Mouse (Mus musculus) heart, embryonic 16.5 days (tissue): ENCODE results near the gene Supt20. TPM values are rescaled to one million over a fixed set of nuclear protein-coding genes. Genes with fewer than 3 reads are reported as not detected.

ENCODE experiments used
- ATAC-seq: fragments of 200-750 bp; cut with Nextera tagmentation; replicated peaks from 2 replicates; pipeline ENCODE4 v1.8.0; 2017; ENCODE audit warnings: moderate number of reproducible peaks; ENCODE audit not compliant: insufficient read depth, low FRiP score; ENCODE audit errors: extremely low read depth
- H3K27ac ChIP-seq: fragments of 300-500 bp; sonication (generic); 2 replicates; pipeline ENCODE4 v1.5.1; 2014; ENCODE audit warnings: mild to moderate bottlenecking, low read length, control low read depth, moderate library complexity
- H3K27me3 ChIP-seq: fragments of 300-500 bp; sonication (generic); 2 replicates; pipeline ENCODE4 v1.6.1; 2014; ENCODE audit warnings: low read length, mixed read lengths; ENCODE audit not compliant: control insufficient read depth, insufficient read depth
- H3K36me3 ChIP-seq: fragments of 300-500 bp; sonication (generic); 2 replicates; pipeline ENCODE4 v1.6.1; 2014; ENCODE audit not compliant: control insufficient read depth, insufficient read depth
- H3K4me1 ChIP-seq: fragments of 300-500 bp; sonication (generic); 2 replicates; pipeline ENCODE4 v1.6.1; 2014; ENCODE audit warnings: low read length, mixed read lengths; ENCODE audit not compliant: control insufficient read depth, insufficient read depth
- H3K4me2 ChIP-seq: fragments of 300-500 bp; sonication (generic); 2 replicates; pipeline ENCODE4 v1.6.1; 2014; ENCODE audit warnings: low read depth, mild to moderate bottlenecking, control low read depth, low read length
- H3K4me3 ChIP-seq: fragments of 300-500 bp; sonication (generic); 2 replicates; pipeline ENCODE4 v1.5.1; 2014; ENCODE audit warnings: mild to moderate bottlenecking, control low read depth, low read length
- H3K9ac ChIP-seq: fragments of 300-500 bp; sonication (generic); 2 replicates; pipeline ENCODE4 v1.6.1; 2014; ENCODE audit warnings: low read length, control low read depth
- H3K9me3 ChIP-seq: fragments of 300-500 bp; sonication (generic); replicated peaks from 2 replicates; pipeline ENCODE4 v1.6.1; 2016; ENCODE audit warnings: low read length; ENCODE audit not compliant: control insufficient read depth
- WGBS: fragments of 180-500 bp; shearing (Covaris S2); extraction: QIAGEN DNeasy Blood & Tissue Kit; methylation state at CpG from one replicate; pipeline ENCODE4 v1.1.7; 2014; 5-methylcytosine and 5-hydroxymethylcytosine counted together
- polyA plus RNA-seq: library from polyadenylated mRNA; unstranded; fragments of >200 nt; fragmentation: Nextera tagmentation; extraction: Ambion mirVana; gene quantifications from 2 replicates; pipeline ENCODE4 v1.2.1, GENCODE M21; 2015

The Supt20 gene
- polyA plus RNA-seq, 1 experiment from 2014 or later = 63.1 TPM

DNA sequence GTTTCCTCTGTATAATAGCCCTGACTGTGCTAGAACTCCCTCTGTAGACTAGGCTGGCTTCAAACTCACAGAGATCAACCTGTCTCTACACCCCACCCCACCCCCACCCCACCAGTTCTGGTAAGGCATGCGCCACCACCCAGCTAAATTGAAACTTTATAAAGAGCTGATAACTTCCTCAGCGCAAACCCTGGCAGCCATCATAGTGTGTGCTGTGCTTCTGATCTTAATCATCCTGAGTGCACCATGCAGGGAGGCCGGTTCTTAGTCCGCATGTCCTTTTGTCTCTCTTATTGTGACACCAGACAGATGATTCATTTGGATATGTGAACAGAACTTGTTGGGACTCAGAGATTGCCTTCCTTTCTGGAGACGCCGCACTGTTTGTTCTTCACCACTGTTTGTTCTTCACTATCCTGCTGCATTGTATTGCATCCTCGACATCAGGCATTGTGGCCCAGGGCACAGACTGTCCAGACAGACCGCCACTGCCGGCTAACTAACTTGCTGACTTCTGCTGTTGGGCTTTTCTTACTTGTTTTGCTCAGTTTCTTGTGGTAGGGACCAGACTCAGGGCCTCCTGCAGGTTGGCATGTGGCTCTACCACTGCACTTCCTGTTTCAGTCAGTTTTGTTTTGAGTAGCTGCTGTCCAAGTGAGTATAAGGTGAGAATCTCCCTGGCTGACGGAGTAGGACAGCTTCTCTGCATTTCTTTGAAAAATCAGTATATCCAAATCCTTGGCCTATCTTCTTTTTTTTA is 31.3 kb downstream of the Supt20 start:
- no peaks in the 10 kb centered on the region for H3K27me3 ChIP-seq
- H3K9me3 ChIP-seq = no peaks in the 10 kb centered on the region
- no peak overlapping the region for H3K4me3 ChIP-seq
- H3K4me2 ChIP-seq = no peak overlapping the region
- 0 out of 2 replicates have a peak overlapping the region, but pooled peaks have one; percentile 11 for H3K27ac ChIP-seq
- H3K36me3 ChIP-seq = peaks cover 48% of the 10 kb centered on the region
- ATAC-seq = 0 out of 2 replicates have a peak, but pooled peaks have one; percentile 18
- H3K9ac ChIP-seq = no peak overlapping the region
- WGBS = 79% methylated on average over 10 of the region's 10 CpGs
- peaks cover 3% of the 10 kb centered on the region; the same call in 1 of the 2 replicates for H3K4me1 ChIP-seq

DNA sequence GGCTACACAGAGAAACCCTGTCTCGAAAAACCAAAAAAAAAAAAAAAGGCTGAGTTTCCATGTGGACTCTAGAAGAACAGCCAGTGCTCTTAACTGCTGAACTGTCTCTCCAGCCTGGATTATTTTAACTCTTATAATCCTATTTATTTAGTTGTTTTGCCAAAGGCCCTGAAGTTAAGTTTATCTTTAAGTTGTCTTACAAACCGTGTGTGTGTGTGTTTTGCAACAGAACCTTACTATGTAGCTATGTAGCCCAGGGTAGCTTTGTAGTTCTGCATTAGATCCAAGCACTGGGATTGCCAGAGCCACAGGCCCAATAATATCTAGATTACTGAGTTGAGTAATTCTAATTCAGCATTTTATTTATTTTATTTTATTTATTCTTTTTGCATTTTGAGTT is 32.7 kb downstream of the Supt20 start:
- peaks cover 3% of the 10 kb centered on the region; the same call in 1 of the 2 replicates for H3K4me1 ChIP-seq
- 82% methylated on average over 2 of the region's 2 CpGs for WGBS
- ATAC-seq = no peak
- no peak overlapping the region for H3K27ac ChIP-seq
- no peak overlapping the region for H3K9ac ChIP-seq
- H3K4me2 ChIP-seq = no peak overlapping the region
- H3K4me3 ChIP-seq = no peak overlapping the region
- peaks cover 56% of the 10 kb centered on the region for H3K36me3 ChIP-seq
- H3K27me3 ChIP-seq = no peaks in the 10 kb centered on the region
- no peaks in the 10 kb centered on the region for H3K9me3 ChIP-seq

DNA sequence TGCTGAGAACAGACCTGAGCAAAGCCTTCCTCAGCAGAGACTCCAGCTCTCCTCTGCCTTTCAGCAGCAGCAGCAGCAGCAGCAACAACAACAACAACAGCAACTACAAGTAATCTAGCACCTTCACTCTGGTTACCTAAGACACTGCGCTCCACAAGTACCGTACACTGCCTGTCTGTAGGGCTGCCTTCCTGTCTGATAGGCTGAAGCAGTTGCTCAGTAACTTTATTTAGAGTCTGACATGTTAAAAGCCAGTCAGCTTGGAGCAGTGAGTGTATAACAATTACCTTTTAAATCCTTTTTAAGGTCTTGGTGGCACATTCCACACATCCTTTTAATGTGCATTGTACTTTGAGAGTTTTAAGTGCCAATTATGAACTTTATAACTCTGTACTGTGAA is 35.0 kb downstream of the Supt20 start:
- Histone ChIP-seq H3K4me3 (no peak overlapping the region), H3K27me3 (no peaks in the 10 kb centered on the region), H3K9ac (no peak overlapping the region), H3K36me3 (peaks cover 62% of the 10 kb centered on the region), H3K4me1 (peaks cover 6% of the 10 kb centered on the region), H3K4me2 (no peak overlapping the region), H3K9me3 (no peaks in the 10 kb centered on the region), H3K27ac (no peak overlapping the region)
- 87% methylated on average over 2 of the region's 2 CpGs for WGBS
- no peak for ATAC-seq

DNA sequence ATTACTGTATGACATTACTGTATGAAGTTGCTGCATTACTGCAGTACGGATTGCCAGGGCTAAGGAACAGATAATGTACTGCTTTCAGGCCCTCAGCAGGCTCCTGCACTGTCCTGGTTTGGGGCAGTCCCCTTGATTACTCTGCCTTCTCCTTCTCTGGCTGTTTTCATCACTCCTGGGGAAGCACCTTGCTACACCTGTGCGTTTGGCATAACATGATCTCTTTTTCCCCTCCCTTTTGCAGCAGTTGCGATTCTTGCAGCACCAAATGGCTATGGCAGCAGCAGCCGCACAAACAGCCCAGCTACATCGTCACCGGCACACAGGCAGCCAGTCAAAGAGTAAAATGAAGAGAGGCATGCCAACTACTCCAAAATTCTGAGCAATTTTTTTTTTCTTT is 35.5 kb downstream of the Supt20 start:
- no peak overlapping the region for H3K9ac ChIP-seq
- H3K36me3 ChIP-seq = peaks cover 65% of the 10 kb centered on the region
- 85% methylated on average over 6 of the region's 6 CpGs for WGBS
- no peak overlapping the region for H3K4me3 ChIP-seq
- H3K9me3 ChIP-seq = no peaks in the 10 kb centered on the region
- ATAC-seq = no peak
- no peaks in the 10 kb centered on the region for H3K27me3 ChIP-seq
- no peak overlapping the region for H3K27ac ChIP-seq
- H3K4me2 ChIP-seq = no peak overlapping the region
- H3K4me1 ChIP-seq = peaks cover 8% of the 10 kb centered on the region

DNA sequence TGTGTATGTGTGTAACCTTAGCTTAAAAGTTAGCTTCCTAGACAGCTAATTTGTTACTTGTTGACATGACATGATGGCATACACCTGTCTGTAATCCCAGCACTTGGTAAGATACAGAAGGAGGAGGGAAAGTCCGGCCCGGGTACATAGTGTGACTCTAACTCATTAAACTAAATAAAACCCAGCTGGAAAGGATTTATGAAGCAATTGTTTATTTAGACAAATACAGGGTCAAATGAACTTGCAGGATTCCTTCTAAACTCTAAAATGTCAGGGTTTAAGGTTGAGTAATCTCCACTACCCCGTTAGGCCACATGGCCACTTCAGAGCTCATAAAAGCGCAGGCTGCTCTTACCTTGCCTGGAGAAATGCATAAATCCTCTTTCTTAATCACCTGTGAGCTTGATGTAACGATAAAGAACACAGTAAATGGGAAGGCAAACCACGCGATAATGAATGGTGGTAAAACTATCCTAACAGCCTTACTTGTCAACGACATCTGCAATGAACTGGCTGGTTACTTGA is 39.1 kb downstream of the Supt20 start:
- H3K36me3 ChIP-seq = peaks cover 56% of the 10 kb centered on the region
- no peak overlapping the region for H3K27ac ChIP-seq
- no peak overlapping the region for H3K4me2 ChIP-seq
- H3K4me3 ChIP-seq = no peak overlapping the region
- H3K4me1 ChIP-seq = peaks cover 12% of the 10 kb centered on the region
- H3K9me3 ChIP-seq = no peaks in the 10 kb centered on the region
- H3K27me3 ChIP-seq = no peaks in the 10 kb centered on the region
- no peak for ATAC-seq
- H3K9ac ChIP-seq = no peak overlapping the region
- 81% methylated on average over 8 of the region's 8 CpGs for WGBS

DNA sequence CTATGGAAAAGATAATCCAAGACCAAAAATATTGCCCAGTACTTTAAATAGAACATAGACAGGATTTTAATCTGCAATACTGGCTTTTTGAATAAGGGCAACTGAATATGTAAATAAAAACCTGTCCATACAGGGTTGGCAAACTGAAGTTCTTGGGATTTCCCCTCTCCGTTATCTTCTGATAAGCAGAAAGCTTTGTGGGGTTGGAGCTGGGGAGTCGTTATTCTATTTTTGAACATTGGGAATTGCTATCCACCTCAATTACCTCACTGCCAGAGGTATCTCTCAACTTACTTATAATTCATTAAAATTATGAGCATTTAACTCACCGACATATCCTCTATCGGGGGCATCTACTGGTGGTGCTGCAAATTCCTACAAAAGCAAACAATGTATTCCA is 39.8 kb downstream of the Supt20 start:
- no peaks in the 10 kb centered on the region for H3K27me3 ChIP-seq
- WGBS = 62% methylated on average over 4 of the region's 4 CpGs
- H3K4me2 ChIP-seq = no peak overlapping the region
- H3K27ac ChIP-seq = no peak overlapping the region
- no peak overlapping the region for H3K4me3 ChIP-seq
- no peaks in the 10 kb centered on the region for H3K9me3 ChIP-seq
- peaks cover 12% of the 10 kb centered on the region for H3K4me1 ChIP-seq
- H3K36me3 ChIP-seq = peaks cover 51% of the 10 kb centered on the region
- no peak overlapping the region for H3K9ac ChIP-seq
- ATAC-seq = no peak

DNA sequence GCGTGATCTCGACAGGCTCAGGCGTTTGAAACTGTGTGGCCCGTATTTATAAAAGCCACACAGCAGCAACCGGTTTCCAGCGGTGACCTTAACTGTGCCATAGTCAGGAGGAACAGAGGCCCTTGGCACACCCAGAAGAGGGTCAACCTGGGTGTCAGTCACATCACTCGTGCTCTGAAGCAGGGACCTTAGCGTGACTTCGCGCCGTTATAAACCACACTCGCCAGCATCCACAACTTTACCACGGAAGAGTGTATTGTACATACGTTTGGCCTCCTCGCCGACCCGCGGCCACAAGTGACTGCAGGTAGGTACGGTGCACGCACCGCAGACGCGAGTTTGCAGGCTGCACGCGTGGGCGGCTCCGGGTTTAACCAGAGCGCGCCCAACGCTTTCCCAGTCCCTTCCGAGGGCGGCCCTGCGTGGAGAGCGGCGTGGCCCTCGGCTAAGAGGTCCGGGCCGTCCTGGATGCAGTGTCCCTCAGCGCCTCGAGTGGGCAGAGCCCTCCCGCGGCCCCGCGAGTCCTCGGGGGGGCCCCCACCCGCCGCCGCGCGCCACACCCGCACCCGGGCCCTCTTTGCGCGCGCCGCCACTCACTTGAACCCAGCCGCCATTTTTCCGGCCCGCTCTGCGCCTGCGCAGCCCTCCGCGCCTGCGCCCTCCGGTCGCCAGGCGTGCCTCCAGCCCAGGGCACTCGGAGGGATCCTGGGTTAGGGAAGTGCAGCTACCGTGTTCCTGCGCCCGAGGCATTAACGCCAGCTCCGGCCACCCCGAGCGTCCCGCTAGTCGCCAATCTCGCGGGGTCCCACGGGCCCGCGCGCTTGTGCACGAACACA is 42.0 kb downstream of the Supt20 start:
- H3K27me3 ChIP-seq = no peaks in the 10 kb centered on the region
- ATAC-seq = peak; percentile 94

DNA sequence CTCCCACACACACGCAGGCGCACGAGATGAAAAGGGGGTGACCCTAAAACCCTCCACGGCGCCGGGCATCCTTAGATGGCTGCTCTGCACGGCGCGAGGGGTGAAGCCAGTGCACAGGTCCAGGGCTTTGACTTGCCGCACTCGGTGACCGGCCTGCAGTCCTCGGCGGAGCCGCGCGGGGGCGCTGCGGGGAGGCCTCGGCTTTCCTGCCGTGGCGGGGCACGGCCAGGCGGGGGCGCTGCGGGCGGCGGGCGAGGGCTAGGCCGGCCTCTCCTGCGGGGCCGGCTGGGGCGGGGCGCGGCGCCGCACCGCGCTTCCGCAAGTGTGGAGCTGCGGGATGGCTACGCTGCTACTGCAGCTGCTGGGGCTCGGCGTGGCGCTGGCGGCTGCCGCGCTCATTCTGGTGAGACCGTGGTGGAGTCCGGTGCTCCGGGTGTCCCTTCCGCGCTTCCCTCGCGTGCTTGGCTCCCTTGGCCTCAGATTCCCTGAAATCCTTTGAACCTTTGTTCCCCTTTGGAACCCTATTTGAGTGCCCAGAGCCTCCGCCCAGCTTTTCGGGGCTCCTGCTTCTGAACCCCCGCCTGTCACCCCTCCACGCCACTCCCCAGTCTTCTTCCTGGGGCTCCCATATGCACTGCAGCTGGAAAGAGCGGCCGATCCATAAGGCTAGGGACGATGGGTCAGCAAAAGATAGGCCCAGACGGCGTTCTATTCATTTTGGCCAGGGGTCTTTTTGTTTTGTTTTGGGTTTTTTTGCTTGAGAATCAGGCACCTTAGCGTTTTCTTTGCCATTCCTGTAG is 42.8 kb downstream of the Supt20 start, which contains the start of the genes Exosc8 and Alg5:
Gene Exosc8 (minus strand): TSS at position 147 of the 800 bp plus-strand sequence.
Gene Alg5 (plus strand): TSS at position 293 of the 800 bp plus-strand sequence.
- H3K9ac ChIP-seq = peak within 1 kb of the TSS; percentile 98
- peak within 1 kb of the TSS; percentile 81 for H3K4me3 ChIP-seq
- peak within 1 kb of the TSS; percentile 99 for H3K27ac ChIP-seq
- WGBS = under 1% methylated on average over 65 of the region's 65 CpGs
- peak; percentile 88 for ATAC-seq
- H3K9me3 ChIP-seq = no peaks in the 10 kb centered on the region
- peaks cover 12% of the 10 kb centered on the region for H3K4me1 ChIP-seq
- H3K27me3 ChIP-seq = no peaks in the 10 kb centered on the region
- peak within 1 kb of the TSS; percentile 86 for H3K4me2 ChIP-seq
- peaks cover 28% of the 10 kb centered on the region for H3K36me3 ChIP-seq

More for the DNA sequence above, 42.0 kb downstream of the Supt20 start:
- Histone ChIP-seq H3K36me3 (peaks cover 32% of the 10 kb centered on the region), H3K4me2 (peak overlapping the region; percentile 86), H3K4me1 (peaks cover 12% of the 10 kb centered on the region), H3K4me3 (peak overlapping the region; percentile 81), H3K9me3 (no peaks in the 10 kb centered on the region), H3K9ac (peak overlapping the region; percentile 98), H3K27ac (peak overlapping the region; percentile 99)
- WGBS = under 1% methylated on average over 82 of the region's 84 CpGs
